Mouse (Mus musculus): ENCODE measurements around the gene Ngrn. TPM values are rescaled to one million over a fixed set of nuclear protein-coding genes. Genes with fewer than 3 reads are reported as not detected.

Ngrn gene
- polyA plus RNA-seq (2016; fragmentation: Nextera tagmentation; extraction: Ambion mirVana): 55.0 and 55.1 TPM in 2 replicates

DNA sequence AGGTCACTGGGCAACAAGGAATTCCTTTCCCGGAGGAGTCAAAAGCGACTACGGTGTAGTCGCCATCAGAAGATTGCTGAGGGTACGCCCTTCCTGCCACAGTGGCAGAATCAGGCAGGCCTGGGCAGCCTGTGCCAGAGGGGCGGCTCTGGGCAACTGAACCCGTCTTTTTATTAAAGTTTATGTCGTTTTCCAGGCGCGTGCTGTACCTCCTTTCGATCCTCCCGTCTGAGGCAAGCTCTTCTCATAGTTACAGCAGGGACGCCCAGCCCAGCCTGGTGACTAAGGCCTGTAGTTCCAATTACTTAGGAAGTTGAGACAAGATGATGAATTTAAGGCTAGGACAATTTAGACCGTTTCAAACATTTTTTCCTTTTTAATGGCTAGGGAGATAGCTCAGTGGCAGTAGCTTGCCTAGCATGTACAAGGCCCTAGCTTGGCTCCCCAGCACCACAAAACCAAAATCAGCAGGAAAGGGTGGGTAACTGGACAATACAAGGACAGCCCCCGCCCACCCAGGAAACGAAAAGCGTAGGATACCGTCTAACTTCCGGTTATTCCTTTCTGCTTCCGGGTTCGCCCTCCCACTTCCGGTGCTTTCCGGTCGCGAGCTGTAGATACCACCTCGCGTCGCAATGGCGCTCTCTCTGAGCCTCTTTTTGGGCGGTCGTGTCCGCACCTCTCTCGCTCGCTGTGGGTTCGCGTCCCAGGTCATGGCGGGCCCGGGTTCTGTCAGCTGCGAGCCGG lies at the start of gene Ngrn:
TSS of gene Ngrn (plus strand) at position 591 of the 747 bp plus-strand sequence.
- 24% methylated on average over 40 of the region's 40 CpGs for WGBS
- Histone ChIP-seq H3K9me3 (replicated peaks) (no peaks in the 10 kb centered on the region), H3K27ac (peak within 1 kb of the TSS; percentile 78), H3K36me3 (peaks cover 20% of the 10 kb centered on the region), H3K4me1 (peaks cover 13% of the 10 kb centered on the region), H3K9ac (peak within 1 kb of the TSS; percentile 78), H3K4me2 (replicated peaks) (peak within 1 kb of the TSS; percentile 87), H3K27me3 (peaks cover 33% of the 10 kb centered on the region), H3K4me3 (peak within 1 kb of the TSS; percentile 89)
- peak; percentile 88 for ATAC-seq (ENCODE audit: low FRiP score)

DNA sequence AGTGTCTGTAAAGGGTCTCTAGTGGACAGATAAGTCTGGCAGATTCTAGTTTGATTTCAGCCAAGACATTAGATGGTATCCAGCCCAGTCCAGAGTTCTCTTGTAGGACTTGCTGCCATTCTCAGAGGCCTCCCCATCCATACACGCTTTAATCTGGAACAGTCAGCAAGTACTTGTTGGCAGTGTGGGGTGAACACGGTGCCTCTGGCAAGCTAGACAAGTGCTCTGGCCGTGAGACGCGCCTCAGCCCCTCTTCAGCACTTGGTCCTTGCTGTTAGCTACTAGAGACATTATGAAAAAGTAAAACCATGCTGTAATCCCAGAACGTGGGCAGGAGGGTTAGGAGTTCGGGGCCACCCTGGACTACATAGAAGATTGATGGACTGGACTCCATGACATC lies 47.4 kb upstream of the Ngrn start:
- no peak overlapping the region for H3K4me2 ChIP-seq (replicated peaks)
- H3K9me3 ChIP-seq (replicated peaks): no peaks in the 10 kb centered on the region
- peaks cover 38% of the 10 kb centered on the region for H3K36me3 ChIP-seq
- H3K9ac ChIP-seq: no peak overlapping the region
- no peak overlapping the region for H3K4me3 ChIP-seq
- peaks cover 18% of the 10 kb centered on the region for H3K4me1 ChIP-seq
- WGBS: 95% methylated on average over 7 of the region's 7 CpGs
- no peak for ATAC-seq (ENCODE audit: low FRiP score)
- H3K27me3 ChIP-seq: no peaks in the 10 kb centered on the region
- H3K27ac ChIP-seq: no peak overlapping the region

DNA sequence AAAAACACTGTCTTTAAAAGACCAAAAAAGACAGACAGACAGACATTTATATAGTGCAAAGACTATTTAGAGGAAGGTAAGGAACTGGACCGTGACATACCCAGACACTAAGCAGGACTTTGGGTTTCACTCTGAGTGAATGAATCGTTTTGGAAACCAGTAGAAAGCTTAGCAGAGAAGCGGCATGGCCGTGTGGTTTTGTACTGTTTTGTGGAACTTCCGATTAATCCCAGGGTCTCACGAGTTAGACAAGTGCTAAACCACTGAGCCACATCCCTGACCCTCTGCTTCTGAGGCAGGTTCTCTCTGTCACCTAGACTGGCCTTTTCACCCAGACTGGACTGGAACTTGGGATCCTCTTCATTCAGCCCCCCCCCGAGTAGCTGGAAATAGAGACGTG lies 46.6 kb upstream of the Ngrn start:
- Histone ChIP-seq H3K27me3 (no peaks in the 10 kb centered on the region), H3K9me3 (replicated peaks) (no peaks in the 10 kb centered on the region), H3K9ac (no peak overlapping the region), H3K4me1 (peaks cover 11% of the 10 kb centered on the region), H3K36me3 (peaks cover 46% of the 10 kb centered on the region), H3K4me2 (replicated peaks) (no peak overlapping the region), H3K4me3 (no peak overlapping the region), H3K27ac (no peak overlapping the region)
- 80% methylated on average over 8 of the region's 8 CpGs for WGBS
- ATAC-seq (ENCODE audit: low FRiP score): no peak

DNA sequence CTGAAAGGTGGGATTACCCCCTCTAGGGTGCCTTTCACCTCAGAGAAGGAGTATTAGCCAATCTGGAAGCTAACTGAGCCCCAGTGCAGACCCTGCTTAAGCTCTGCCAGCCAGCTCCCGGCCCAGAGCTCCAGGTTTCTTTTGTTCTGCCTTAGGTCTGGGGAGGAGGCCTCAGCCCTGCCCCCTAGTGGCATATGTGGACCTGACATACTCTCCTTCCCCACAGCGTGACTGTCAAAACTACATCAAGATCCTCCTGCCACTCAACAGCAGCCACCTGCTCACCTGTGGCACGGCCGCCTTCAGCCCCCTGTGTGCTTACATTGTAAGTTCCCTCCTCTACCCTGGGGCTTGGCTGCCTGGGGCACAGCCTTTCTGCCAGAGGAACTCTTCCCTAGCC lies 45.6 kb upstream of the Ngrn start:
- Histone ChIP-seq H3K27me3 (no peaks in the 10 kb centered on the region), H3K4me3 (no peak overlapping the region), H3K9ac (no peak overlapping the region), H3K36me3 (peaks cover 55% of the 10 kb centered on the region), H3K27ac (peak overlapping the region; percentile 55), H3K9me3 (replicated peaks) (no peaks in the 10 kb centered on the region), H3K4me2 (replicated peaks) (no peak overlapping the region), H3K4me1 (peaks cover 8% of the 10 kb centered on the region)
- peak; percentile 87 for ATAC-seq (ENCODE audit: low FRiP score)
- 26% methylated on average over 4 of the region's 4 CpGs for WGBS

DNA sequence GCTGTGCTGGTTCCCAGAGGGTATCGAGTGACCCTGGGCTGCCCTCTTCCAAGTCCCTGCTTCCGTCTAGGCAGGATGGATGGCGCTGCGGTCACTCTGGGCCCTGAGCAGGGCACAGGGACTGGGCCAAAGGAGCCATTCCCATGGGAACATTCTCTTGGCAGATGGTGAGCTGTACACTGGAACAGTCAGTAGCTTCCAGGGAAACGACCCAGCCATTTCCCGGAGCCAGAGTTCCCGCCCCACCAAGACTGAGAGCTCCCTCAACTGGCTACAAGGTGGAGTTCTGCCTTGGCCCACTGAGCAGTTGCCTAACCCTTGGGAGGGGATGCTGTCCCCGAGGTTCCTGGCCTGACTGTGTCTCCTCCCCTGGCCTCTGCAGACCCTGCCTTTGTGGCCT lies 44.4 kb upstream of the Ngrn start:
- no peak overlapping the region for H3K27ac ChIP-seq
- peak overlapping the region; percentile 23; the same call in 1 of the 2 replicates for H3K9ac ChIP-seq
- H3K4me3 ChIP-seq: no peak overlapping the region
- H3K4me2 ChIP-seq (replicated peaks): no peak overlapping the region
- peaks cover 67% of the 10 kb centered on the region for H3K36me3 ChIP-seq
- H3K27me3 ChIP-seq: no peaks in the 10 kb centered on the region
- 70% methylated on average over 8 of the region's 8 CpGs for WGBS
- peaks cover 4% of the 10 kb centered on the region; the same call in 1 of the 2 replicates for H3K4me1 ChIP-seq
- H3K9me3 ChIP-seq (replicated peaks): no peaks in the 10 kb centered on the region
- peak; percentile 39; the same call in 1 of the 2 replicates for ATAC-seq (ENCODE audit: low FRiP score)

DNA sequence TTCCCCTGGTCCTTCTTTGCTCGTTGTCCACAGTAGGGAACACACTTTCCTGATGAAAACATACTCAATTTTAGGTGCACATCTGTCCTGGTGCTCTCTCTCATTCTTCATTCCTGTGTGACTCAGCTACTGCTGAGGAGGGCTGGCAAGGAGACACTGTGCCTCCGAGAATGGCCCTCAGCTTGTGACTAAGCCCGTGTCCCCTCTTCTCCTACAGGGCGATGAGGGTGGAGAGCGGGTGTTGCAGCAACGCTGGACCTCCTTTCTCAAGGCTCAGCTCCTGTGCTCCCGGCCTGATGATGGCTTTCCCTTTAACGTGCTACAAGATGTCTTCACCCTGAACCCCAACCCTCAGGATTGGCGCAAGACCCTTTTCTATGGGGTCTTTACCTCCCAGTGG lies 42.3 kb upstream of the Ngrn start:
- H3K4me1 ChIP-seq: peaks cover 4% of the 10 kb centered on the region; the same call in 1 of the 2 replicates
- no peak overlapping the region for H3K9ac ChIP-seq
- no peak for ATAC-seq (ENCODE audit: low FRiP score)
- no peaks in the 10 kb centered on the region for H3K9me3 ChIP-seq (replicated peaks)
- no peaks in the 10 kb centered on the region for H3K27me3 ChIP-seq
- peaks cover 70% of the 10 kb centered on the region for H3K36me3 ChIP-seq
- WGBS: 91% methylated on average over 9 of the region's 9 CpGs
- H3K4me3 ChIP-seq: no peak overlapping the region
- no peak overlapping the region for H3K27ac ChIP-seq
- no peak overlapping the region for H3K4me2 ChIP-seq (replicated peaks)

DNA sequence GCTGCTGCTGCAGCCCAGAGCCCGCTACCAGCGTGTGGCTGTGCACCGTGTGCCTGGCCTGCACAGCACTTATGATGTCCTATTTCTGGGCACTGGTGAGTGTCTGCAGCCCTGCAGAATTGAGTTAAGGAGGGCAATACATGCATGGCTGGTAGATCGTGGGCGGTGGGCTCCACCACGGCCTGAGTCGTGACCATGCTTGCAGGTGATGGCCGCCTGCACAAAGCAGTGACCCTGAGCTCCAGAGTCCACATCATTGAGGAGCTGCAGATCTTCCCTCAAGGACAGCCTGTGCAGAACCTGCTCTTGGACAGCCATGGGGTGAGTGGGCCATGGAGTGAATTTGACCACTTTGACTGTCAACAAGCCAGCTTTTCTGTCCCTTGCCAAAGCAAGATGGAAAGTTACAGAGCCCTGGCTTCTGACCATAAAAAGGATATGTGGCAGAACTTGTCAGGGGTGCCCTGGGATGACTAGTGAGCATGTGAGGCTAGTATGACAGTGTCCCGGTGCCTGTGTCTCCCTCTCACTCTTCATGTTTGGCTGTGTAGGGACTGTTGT lies 40.7 kb upstream of the Ngrn start:
- H3K27me3 ChIP-seq: no peaks in the 10 kb centered on the region
- no peaks in the 10 kb centered on the region for H3K9me3 ChIP-seq (replicated peaks)
- H3K27ac ChIP-seq: no peak overlapping the region
- no peak overlapping the region for H3K9ac ChIP-seq
- H3K4me3 ChIP-seq: no peak overlapping the region
- H3K4me1 ChIP-seq: peaks cover under 1% of the 10 kb centered on the region; the same call in 1 of the 2 replicates
- no peak for ATAC-seq (ENCODE audit: low FRiP score)
- no peak overlapping the region for H3K4me2 ChIP-seq (replicated peaks)
- WGBS: 99% methylated on average over 9 of the region's 9 CpGs
- peaks cover 86% of the 10 kb centered on the region for H3K36me3 ChIP-seq

DNA sequence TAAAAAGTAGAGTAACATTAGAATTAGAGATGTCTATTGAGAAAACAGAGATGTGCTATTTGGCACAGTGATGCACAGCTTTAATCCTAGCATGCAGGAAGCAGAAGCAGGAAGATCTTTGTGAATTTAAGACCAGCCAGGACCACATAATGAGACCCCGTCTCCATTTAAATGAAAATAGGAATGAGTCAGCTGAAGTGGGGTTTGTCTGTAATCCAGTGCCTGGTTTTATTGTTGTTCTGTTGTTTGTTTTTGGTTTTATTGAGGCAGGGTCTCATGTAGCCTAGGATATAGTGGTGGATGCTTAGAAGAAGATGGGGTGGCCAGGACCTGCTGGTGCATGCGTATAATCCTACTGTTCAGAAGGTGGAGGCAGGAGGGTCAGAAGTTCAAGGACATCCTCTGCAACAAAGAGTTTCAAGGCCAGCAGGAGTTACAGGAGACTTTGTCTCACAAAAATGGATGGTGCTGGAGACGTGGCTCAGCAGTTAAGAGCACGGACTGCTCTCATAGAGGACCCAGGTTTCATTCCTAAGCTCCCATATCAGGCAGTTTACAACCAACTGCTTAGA lies 39.8 kb upstream of the Ngrn start:
- ATAC-seq (ENCODE audit: low FRiP score): no peak
- Histone ChIP-seq H3K36me3 (peaks cover 86% of the 10 kb centered on the region), H3K27me3 (no peaks in the 10 kb centered on the region), H3K4me3 (no peak overlapping the region), H3K4me1 (no peaks in the 10 kb centered on the region), H3K9ac (no peak overlapping the region), H3K9me3 (replicated peaks) (no peaks in the 10 kb centered on the region), H3K4me2 (replicated peaks) (no peak overlapping the region), H3K27ac (no peak overlapping the region)
- 80% methylated on average over 4 of the region's 4 CpGs for WGBS

DNA sequence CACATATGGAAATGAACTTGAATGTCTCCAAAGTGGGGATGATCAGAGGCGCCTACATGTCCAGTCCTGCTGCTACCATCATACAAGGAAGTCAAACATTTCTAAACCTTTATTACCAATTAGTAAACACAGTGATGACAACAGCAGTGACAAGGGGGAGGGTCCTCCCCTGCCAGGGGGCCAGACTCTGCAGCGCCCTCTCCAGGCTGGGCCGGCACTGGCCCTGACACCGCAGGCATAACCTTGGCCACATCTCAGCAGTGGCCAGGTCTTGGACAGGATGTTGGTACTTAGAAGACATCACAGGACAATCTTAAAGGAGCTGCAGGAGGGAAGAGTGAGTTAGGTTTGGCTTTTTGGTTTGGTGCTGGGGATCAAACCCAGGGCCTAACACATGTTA lies 34.0 kb upstream of the Ngrn start:
- H3K4me2 ChIP-seq (replicated peaks): no peak overlapping the region
- H3K36me3 ChIP-seq: peaks cover 50% of the 10 kb centered on the region
- no peak overlapping the region for H3K4me3 ChIP-seq
- no peak overlapping the region for H3K9ac ChIP-seq
- H3K4me1 ChIP-seq: peaks cover 7% of the 10 kb centered on the region
- H3K27me3 ChIP-seq: no peaks in the 10 kb centered on the region; the same call in 1 of the 2 replicates
- WGBS: 93% methylated on average over 4 of the region's 4 CpGs
- H3K27ac ChIP-seq: no peak overlapping the region
- H3K9me3 ChIP-seq (replicated peaks): no peaks in the 10 kb centered on the region
- no peak for ATAC-seq (ENCODE audit: low FRiP score)

DNA sequence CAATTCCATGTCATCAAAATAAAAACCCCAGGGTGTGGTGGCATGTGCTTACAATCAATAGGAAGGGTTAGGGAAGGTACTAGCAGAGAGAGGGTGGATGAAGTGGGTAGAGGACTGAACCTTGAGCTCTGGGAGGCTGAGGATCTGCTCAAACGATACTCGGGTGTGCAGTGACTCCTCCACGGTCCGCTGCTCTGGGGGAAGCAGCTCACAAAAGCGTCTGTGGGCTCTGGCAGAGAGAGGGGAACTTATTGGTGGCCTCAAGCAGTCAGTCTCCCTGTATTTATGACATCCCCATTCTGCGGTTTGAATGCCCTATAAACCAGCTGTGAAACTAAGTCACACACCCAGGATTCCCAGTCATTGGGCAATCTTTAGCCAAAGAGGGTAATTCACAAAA lies 30.8 kb upstream of the Ngrn start:
- H3K4me2 ChIP-seq (replicated peaks): no peak overlapping the region
- no peaks in the 10 kb centered on the region for H3K9me3 ChIP-seq (replicated peaks)
- H3K36me3 ChIP-seq: peaks cover 22% of the 10 kb centered on the region
- H3K4me3 ChIP-seq: no peak overlapping the region
- H3K27me3 ChIP-seq: no peaks in the 10 kb centered on the region; the same call in 1 of the 2 replicates
- 62% methylated on average over 6 of the region's 6 CpGs for WGBS
- H3K4me1 ChIP-seq: peaks cover 20% of the 10 kb centered on the region
- ATAC-seq (ENCODE audit: low FRiP score): no peak
- no peak overlapping the region for H3K9ac ChIP-seq
- no peak overlapping the region for H3K27ac ChIP-seq

DNA sequence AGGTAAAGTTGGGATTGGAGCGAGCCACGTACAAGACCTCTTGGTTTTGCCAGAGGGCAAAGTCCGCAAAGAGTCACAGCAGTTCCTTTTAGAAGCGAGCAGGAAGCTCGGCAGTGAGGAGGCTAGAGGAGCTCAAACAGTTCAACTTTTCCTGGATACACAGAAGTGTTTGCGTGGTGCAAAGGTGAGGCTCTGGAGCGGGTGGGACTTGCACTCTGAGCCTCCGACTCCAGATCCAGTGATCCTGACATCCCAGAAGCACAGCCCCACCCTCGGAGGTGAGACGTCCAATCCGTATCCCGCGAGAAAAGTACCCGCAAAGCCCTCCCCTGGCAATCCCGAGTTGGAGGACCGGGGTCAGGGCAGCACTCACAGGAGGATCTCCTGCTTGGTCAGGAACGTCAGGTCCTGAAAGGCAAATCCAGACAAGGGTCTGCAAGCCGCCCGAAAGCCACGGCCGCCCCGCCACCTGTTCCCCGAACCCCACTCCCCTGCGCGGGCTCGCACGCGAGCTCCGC lies 29.0 kb upstream of the Ngrn start:
- H3K4me1 ChIP-seq: peaks cover 20% of the 10 kb centered on the region
- peak overlapping the region; percentile 72 for H3K4me3 ChIP-seq
- H3K27ac ChIP-seq: peak overlapping the region; percentile 30
- peak overlapping the region; percentile 63 for H3K9ac ChIP-seq
- H3K4me2 ChIP-seq (replicated peaks): peak overlapping the region; percentile 80
- H3K9me3 ChIP-seq (replicated peaks): no peaks in the 10 kb centered on the region
- H3K36me3 ChIP-seq: peaks cover 12% of the 10 kb centered on the region
- WGBS: under 1% methylated on average over 29 of the region's 29 CpGs
- ATAC-seq (ENCODE audit: low FRiP score): no peak
- no peaks in the 10 kb centered on the region; the same call in 1 of the 2 replicates for H3K27me3 ChIP-seq

DNA sequence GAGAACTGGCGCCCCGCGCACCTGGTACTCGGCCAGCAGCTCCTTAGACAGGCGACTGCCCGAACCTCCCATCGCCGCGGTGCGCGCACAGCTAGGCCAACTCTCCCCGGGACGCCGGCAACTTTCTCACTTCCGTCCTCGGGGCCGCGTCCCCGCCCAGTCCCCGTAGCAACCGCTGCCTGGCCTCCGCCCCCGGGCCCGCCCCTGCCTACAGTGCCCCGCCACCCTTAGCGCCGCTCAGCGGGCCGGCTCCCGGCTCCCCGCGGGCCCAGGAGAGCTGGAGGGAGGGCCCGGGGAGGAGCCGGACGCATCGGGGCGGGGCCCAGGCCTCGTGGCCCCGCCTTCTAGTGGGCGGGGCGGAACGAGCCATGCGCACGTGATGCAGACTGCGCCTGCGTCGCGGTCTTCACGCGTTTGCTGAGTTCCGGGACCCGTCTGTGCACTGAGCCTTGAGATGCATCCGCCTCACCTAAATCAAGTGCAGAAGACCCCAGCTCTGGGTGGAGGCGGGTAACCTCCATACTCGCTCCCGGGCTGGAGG lies 28.5 kb upstream of the Ngrn start, which contains the start of the genes Cib1 and Gdpgp1:
TSS of gene Cib1 (minus strand) at position 325 of the 541 bp plus-strand sequence.
TSS of gene Gdpgp1 (plus strand) at position 377 of the 541 bp plus-strand sequence.
- Histone ChIP-seq H3K27ac (peak within 1 kb of the TSS; percentile 41), H3K9ac (peak within 1 kb of the TSS; percentile 70), H3K4me3 (peak within 1 kb of the TSS; percentile 72), H3K9me3 (replicated peaks) (no peaks in the 10 kb centered on the region), H3K27me3 (no peaks in the 10 kb centered on the region; the same call in 1 of the 2 replicates), H3K36me3 (peaks cover 6% of the 10 kb centered on the region), H3K4me1 (peaks cover 20% of the 10 kb centered on the region), H3K4me2 (replicated peaks) (peak within 1 kb of the TSS; percentile 80)
- WGBS: 1% methylated on average over 56 of the region's 56 CpGs
- peak; percentile 97 for ATAC-seq (ENCODE audit: low FRiP score)
